Mouse (Mus musculus) large intestine, adult 2 months (tissue): ENCODE data around the gene Gata5. TPM values are rescaled to one million over a fixed set of nuclear protein-coding genes. Genes with fewer than 3 reads are reported as not detected.

ENCODE experiments used
- DNase-seq: peaks from one replicate; pipeline ENCODE4 v3.0.0-alpha.2; 2012; ENCODE audit warnings: low read depth, low spot score
- WGBS: fragments of 180-500 bp; shearing (Covaris S2); methylation state at CpG from one replicate; pipeline ENCODE4 v1.1.7; 2018; 5-methylcytosine and 5-hydroxymethylcytosine counted together
- polyA plus RNA-seq: library from polyadenylated mRNA; depleted of rRNA; stranded (reverse); fragments of >200 nt; gene quantifications from 2 replicates; pipeline ENCODE4 v1.2.3, GENCODE M21; 2012

Gene Gata5
- polyA plus RNA-seq, 1 experiment: 47.8 TPM

- WGBS: 88% methylated on average over 7 of the region's 7 CpGs
- no peak for DNase-seq
Measured at GRCm38 (mm10) chr2:180317591-180317990, 16.9 kb downstream of the Gata5 start.

- no peak for DNase-seq
- WGBS: 38% methylated on average over 2 of the region's 2 CpGs
Measured at GRCm38 (mm10) chr2:180314292-180314691, 20.2 kb downstream of the Gata5 start.

GRCm38 (mm10) chr2:180311147-180311546, 23.4 kb downstream of the Gata5 start:
- no peak for DNase-seq
- 73% methylated on average over 4 of the region's 4 CpGs for WGBS

DNA sequence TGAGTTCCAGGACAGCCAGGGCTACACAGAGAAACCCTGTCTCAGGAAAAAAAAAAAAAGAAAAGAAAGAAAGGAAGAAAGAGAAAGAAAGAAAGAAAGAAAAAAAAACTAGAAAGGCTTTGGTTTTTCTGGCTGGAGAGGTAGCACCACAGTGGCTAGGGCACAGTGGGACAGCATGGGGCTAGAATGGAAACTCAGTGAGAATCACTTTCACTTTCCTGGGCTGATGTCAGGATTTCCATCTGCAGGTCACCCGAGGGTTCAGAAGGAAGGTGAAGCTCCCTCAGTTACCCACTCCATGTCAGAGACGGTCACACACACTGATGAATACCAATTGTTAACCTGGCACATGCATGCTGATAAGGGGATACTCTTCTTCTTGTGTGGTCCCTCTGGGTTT, 26.8 kb downstream of the Gata5 start:
- 32% methylated on average over 2 of the region's 2 CpGs for WGBS
- no peak for DNase-seq

DNA sequence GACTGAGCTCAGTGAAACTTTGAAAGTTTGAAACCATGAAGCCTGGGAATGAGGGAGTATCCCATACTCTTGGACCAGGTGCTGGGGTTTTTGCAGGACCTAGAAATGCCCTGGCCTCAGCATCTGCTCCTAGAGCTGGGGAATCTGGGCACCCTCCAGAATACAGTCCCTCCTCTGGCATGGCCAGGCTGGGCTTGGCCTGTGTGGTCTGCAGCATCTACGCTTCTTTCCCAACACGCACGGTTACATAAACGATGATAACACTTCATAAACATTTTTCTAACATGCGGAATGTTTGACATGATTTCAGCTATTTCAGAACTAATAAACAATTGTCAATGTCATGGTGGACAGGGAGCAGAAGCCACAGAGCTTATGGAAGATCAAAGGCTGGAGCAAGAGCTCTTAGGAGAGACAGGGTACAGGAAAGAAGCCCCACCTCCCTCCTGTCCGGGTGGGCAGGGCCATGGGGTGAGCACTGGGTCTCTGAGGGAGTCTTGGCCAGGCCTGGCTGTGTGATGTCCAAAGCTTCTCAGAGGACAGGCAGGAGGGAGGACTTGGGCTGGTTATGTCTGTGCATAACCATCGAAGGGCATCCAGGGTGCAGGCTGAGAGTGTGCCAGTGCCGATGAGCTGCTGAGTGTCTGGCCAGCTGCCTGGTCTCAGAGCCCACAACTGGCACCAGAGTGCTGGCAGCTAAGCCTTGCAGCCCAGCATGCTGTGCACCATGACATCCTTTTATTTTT, 27.9 kb downstream of the Gata5 start:
- WGBS: 71% methylated on average over 8 of the region's 8 CpGs
- DNase-seq: no peak

GRCm38 (mm10) chr2:180306009-180306408, 28.5 kb downstream of the Gata5 start:
- 73% methylated on average over 2 of the region's 2 CpGs for WGBS

GRCm38 (mm10) chr2:180305490-180305889, 29.0 kb downstream of the Gata5 start:
- 75% methylated on average over 3 of the region's 3 CpGs for WGBS

More at GRCm38 (mm10) chr2:180306009-180306408, 28.5 kb downstream of the Gata5 start:
- no peak for DNase-seq

DNA sequence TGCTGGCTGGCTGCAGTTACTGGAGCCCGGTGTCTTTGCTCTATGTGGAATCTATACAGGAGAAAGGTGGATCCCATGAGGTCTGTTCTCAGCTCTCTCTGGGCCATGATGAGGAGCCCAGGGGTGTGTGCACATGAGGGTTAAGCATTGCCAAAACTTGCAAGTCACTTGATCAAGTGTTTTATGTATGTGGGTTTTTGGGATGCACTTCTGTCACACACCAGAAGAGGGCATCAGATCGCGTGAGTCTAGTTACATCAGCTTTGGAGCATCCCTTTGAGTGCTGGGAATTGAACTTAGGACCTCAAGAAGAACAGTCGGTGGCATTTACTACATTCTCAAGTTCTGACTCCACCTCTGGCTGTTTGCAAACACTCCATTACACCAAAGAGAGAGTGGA, 29.9 kb downstream of the Gata5 start:
- 55% methylated on average over 4 of the region's 4 CpGs for WGBS
- no peak for DNase-seq

More at GRCm38 (mm10) chr2:180305490-180305889, 29.0 kb downstream of the Gata5 start:
- DNase-seq: no peak

DNA sequence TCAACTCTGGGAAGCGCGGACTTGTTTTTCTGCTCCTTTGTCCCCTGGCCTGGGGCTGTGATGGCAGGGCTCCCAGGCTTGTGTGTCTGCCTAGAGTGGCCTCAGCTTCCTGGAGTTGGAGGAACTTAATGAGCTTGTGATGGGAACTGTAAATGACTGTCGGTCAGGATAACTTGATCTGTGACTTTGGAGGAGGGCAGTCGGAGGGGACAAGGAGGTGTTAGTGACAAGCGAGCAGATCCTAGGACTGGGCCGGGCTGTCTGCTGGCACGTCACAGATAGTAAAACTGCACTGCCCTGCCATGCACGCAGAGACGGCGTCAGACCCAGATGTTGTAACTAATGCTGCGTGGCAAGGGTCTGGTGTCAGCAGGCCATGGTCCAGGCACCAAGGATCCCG, 31.0 kb downstream of the Gata5 start:
- WGBS: 88% methylated on average over 12 of the region's 12 CpGs
- no peak for DNase-seq

DNA sequence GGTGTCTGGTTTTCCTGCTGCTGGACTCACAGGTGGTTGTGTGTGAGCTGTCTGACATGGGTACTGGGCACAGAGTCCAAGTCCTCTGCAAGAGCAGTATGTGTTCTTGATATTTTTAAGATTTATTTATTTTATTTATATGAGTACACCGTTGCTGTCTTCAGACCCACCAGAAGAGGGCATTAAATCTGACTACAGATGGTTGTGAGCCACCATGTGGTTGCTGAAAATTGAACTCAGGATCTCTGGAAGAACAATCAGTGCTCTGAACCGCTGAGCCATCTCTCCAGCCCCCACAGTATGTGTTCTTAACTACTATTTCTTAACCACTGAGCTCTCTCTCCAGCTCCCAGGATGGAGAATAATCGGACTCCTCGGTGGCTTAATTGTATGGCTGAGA, 32.3 kb downstream of the Gata5 start:
- 88% methylated on average over 4 of the region's 4 CpGs for WGBS
- DNase-seq: no peak

DNA sequence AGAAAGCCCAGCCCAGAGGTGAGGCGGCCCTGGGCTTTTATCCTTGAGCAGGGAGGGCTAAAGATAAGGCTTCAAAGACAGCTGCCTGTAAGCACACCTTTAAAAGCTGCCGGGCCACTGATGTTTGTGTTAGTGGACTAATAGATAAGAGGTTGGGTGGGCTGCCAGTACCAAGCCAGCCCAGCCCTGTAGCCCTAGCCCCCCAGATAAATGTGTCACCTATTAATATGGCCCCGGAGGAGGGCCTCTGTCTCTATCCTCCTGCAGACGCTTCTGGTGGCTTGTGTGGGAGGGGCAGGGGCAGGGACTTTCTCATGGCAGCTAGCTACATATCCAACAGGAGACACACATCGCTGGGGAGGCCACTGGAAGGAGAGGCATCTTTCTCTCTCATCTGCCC, 33.7 kb downstream of the Gata5 start:
- DNase-seq: no peak
- WGBS: 19% methylated on average over 5 of the region's 5 CpGs

DNA sequence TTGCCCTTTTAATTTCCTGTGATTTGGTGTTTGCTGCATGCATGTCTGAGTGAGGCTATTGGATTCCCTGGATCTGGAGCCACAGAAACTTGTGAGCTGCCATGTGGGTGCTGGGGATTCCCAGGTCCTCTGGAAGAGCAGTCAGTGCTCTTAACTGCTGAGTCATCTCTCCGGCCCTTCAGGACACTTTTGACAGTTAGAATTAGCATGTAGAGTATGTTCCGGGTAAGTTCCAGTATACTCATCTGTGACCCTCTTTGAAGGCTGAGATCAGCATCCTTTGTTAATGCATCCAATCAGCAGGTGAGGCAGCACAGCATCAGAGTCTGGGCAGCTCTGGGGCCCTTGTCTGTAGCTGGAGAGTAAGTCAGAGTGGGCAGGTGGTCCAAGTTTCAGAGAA, 34.2 kb downstream of the Gata5 start:
- DNase-seq: no peak
- 32% methylated on average over 2 of the region's 2 CpGs for WGBS

- no peak for DNase-seq
- WGBS: 87% methylated on average over 8 of the region's 8 CpGs
Measured at GRCm38 (mm10) chr2:180292906-180293305, 41.6 kb downstream of the Gata5 start.

DNA sequence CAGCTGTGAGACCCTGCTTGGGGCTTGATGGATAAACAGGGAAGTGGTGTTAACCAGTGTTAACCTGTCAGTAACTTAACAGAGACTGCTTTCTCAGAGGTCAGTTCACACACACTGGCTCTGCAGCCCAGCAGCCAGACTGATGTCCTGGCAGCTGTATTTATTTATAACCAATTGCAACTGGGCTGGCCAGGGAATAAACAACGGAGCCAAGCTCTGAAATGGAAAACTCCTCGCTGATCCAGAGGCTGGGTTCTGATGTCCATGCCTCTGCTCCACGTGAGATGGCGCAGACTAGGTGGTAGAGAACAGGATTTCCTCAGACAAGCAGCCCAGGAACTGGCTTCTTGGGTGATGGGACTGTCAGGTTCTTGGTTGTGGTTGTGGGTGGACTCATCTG, 42.5 kb downstream of the Gata5 start:
- DNase-seq: no peak
- 42% methylated on average over 4 of the region's 4 CpGs for WGBS

DNA sequence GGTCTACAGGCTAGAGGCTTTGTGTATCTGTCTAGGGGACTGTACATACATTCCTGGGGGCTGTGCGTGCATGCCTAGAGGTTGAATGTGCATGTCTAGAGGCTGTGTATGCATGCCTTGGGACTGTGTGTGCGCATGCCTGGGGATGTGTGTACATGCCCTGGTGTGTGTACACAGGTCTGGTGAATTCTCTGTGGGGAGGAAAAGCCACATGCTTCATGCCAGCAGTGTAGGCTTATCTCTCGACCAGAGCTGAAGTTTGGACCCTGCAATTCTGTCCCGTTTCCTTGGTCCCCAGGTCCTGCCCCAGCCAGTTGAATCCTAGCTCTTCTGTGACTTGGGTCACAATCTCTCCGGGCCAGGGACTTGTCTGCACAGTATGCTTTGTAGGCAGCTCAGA, 42.9 kb downstream of the Gata5 start:
- no peak for DNase-seq
- WGBS: 43% methylated on average over 5 of the region's 5 CpGs

DNA sequence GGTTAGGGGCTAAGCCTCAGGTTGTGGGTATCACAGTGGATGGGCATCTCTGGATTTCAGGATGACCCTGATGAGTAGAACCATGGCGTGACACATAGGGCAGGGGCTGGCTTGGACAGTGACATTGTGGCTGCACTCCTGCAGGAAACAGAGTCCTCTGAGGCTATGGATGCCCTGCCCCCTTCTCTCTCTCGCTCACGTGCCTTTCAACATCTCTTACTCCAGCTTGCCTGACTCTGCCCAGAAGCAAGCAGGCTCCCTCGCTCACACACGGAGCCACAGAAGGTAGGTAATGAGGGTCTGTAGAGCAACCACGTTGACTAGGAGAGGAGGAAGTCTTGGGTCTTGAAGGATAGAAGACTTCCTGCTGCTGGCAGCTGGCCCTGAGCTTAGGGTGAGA, 44.0 kb downstream of the Gata5 start:
- WGBS: 69% methylated on average over 6 of the region's 6 CpGs
- DNase-seq: no peak

DNA sequence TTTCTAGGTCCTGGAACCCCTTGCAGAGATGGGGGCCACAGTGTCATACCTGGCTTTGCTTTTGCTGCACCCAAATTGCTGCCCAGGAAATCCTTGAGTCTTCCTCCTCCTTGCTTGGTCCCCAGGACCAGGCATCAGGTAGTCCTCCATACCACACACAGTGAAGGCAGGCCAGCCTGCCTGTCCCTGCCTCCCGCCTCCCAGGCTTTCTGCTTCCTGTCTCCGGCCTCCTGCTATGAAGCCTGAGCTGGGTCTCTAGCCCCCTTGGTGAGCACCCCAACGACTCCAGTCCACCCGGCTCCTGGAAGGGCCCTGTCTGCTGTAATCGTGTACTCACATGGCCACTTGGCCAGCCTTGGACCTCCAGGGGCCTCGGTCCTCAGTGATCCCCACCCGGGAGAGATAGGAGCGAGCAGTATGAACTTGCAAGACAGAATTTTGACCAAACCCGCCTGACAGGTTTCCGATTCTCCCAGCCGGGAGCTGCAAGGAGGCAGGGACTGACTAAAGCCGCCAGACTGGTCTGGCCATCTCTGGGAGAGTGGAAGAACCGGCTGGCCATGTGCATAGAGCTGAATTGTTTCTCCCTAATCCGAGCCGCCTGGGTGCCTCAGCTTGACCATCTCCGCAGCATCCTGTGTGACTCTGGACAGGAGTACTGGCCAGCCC, 44.9 kb downstream of the Gata5 start, which contains the start of gene Rbbp8nl:
Rbbp8nl (minus strand) TSS at position 440 of the 669 bp plus-strand sequence.
- 22% methylated on average over 16 of the region's 16 CpGs for WGBS
- peak; percentile 79 for DNase-seq

- no peak for DNase-seq
- 38% methylated on average over 11 of the region's 11 CpGs for WGBS
Measured at GRCm38 (mm10) chr2:180288966-180289365, 45.5 kb downstream of the Gata5 start.

DNA sequence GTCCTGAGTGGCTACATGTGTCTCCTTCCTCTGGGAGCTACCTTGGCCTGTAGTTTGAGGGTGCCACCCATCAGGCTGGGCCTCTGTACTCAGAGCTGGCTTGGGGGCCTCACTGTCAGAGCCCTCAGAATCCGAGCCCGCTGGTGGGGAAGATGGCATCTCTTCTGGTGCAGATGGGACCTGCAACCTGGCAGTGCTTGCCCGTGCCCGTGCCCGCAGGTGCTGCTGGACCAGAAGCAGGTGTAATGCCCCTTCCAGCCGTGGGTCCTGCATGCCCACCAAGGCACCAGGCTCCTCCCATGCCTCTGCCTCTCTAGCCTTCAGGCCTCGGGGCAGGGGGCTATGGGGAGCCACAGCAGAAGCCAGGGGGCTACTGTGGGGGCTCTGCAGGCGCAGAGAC, 55.2 kb downstream of the Gata5 start:
- DNase-seq: no peak
- WGBS: 84% methylated on average over 8 of the region's 8 CpGs

DNA sequence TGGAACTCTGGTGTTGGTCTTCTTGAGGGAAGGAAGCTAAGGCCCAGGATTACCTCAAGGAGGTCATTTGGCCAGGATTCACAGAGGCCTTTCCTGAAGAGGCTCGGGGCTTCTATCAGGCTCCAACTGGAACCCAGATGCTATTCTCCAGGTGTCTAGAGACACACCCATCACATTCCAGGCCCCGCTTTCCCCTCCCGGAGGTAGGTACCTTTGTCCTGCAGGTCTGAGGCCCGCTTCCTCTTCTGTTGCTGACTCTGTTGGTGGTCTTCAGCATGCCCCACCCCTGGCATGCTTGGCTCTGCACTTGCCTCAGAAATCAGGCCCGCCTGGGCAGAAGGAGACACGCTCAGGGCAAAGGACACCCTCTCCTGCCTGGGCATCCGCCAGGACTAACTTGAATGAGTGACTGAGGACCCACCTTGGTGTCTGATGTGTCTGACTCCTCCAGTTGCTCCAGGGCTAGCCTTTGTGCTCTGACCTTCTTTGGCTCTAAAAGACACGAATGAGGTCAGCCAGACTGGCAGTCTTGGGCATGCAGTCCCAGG, 56.7 kb downstream of the Gata5 start:
- DNase-seq: no peak

DNA sequence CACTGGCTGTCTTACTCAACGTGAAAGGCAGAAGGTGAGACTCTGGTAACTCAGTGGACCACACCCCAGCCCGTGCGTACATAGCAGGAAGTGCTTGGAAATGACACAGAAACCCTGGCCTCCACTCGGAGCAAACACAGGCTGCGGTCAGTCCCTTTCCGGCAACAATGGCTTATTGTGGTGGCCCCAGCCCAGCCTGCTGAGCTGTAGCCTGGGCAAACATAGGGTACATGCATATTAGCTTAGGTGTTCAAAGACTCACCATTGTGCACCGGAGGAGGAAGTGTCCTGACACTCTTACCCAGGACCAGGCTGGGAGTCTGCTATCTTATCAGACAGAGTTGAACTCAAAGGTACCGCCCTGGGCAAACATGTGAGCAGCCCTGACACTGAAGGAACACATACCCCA, 57.6 kb downstream of the Gata5 start:
- WGBS: 23% methylated on average over 8 of the region's 8 CpGs
- peak; percentile 73 for DNase-seq

More for the DNA sequence above, 56.7 kb downstream of the Gata5 start:
- 34% methylated on average over 8 of the region's 8 CpGs for WGBS
